Mouse (Mus musculus): ENCODE measurements around the gene Ms4a6b.

DNA sequence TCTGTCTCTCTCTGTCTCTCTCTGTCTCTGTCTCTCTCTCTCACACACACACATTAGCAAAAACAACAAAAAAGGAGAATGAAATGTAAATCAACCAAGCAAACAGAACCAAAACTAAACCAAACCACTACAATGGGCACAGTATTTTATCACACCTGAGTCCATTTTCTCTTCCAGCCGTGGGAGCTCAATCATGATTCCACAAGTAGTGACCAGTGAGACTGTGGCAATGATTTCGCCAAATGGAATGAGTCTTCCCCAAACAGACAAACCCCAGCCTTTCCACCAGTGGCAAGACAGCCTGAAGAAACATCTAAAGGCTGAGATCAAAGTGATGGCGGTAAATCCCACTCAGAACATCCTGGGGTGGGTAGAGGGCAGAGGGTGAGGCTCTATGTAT is 3.8 kb downstream of the Ms4a6b start:
- TF ChIP-seq EP300 (IDR thresholded peaks at IDR 0.05; ENCODE audit: low read depth) = no peak
- TF ChIP-seq CTCF (IDR thresholded peaks at IDR 0.05; ENCODE audit: low read depth) = no peak

Measured in heart, postnatal 0 days (tissue).